Mouse (Mus musculus) lung, embryonic 16.5 days (tissue): ENCODE measurements at regions not wholly inside any gene's neighbourhood (a gene's known extent, or its start where the extent isn't known, plus 50 kb on each side); places are given as distances from the start of the nearest gene placed in this dataset.

Experiments used
- ATAC-seq: fragments of 200-750 bp; cut with Nextera tagmentation; 2 replicates; pipeline ENCODE4 v1.8.0; 2017; ENCODE audit warnings: low read depth, mild to moderate bottlenecking, moderate library complexity
- H3K27ac ChIP-seq: fragments of 300-500 bp; sonication (generic); 2 replicates; pipeline ENCODE4 v1.5.1; 2014; ENCODE audit warnings: mild to moderate bottlenecking, control low read depth, low read length
- H3K27me3 ChIP-seq: fragments of 300-500 bp; sonication (generic); 2 replicates; pipeline ENCODE4 v1.6.1; 2014; ENCODE audit warnings: low read depth, low read length, mixed read lengths; ENCODE audit not compliant: control insufficient read depth, insufficient read depth
- H3K36me3 ChIP-seq: fragments of 300-500 bp; sonication (generic); 2 replicates; pipeline ENCODE4 v1.6.1; 2014; ENCODE audit warnings: low read length; ENCODE audit not compliant: control insufficient read depth, insufficient read depth
- H3K4me1 ChIP-seq: fragments of 300-500 bp; sonication (generic); replicated peaks from 2 replicates; pipeline ENCODE4 v1.6.1; 2014; ENCODE audit warnings: low read length, mixed read lengths; ENCODE audit not compliant: control insufficient read depth, insufficient read depth
- H3K4me2 ChIP-seq: fragments of 300-500 bp; sonication (generic); 2 replicates; pipeline ENCODE4 v1.6.1; 2014; ENCODE audit warnings: low read depth, low read length, control low read depth
- H3K4me3 ChIP-seq: fragments of 300-500 bp; sonication (generic); 2 replicates; pipeline ENCODE4 v1.5.1; 2014; ENCODE audit warnings: mild to moderate bottlenecking, low read length, control low read depth
- H3K9ac ChIP-seq: fragments of 300-500 bp; sonication (generic); 2 replicates; pipeline ENCODE4 v1.6.1; 2014; ENCODE audit warnings: low read length, control low read depth
- H3K9me3 ChIP-seq: fragments of 300-500 bp; sonication (generic); 2 replicates; pipeline ENCODE4 v1.6.1; 2016; ENCODE audit warnings: low read length; ENCODE audit not compliant: control insufficient read depth
- WGBS: fragments of 180-500 bp; shearing (Covaris S2); extraction: QIAGEN DNeasy Blood & Tissue Kit; methylation state at CpG from one replicate; pipeline ENCODE4 v1.1.7; 2014; 5-methylcytosine and 5-hydroxymethylcytosine counted together

- 47% methylated on average over 8 of the region's 8 CpGs for WGBS
- ATAC-seq, result peak; percentile 92
- Histone ChIP-seq H3K4me1 (no peaks in the 10 kb centered on the region), H3K27ac (peak overlapping the region; percentile 21; the same call in 1 of the 2 replicates), H3K9me3 (no peaks in the 10 kb centered on the region), H3K4me2 (no peak overlapping the region), H3K4me3 (no peak overlapping the region), H3K9ac (no peak overlapping the region), H3K27me3 (no peaks in the 10 kb centered on the region), H3K36me3 (no peaks in the 10 kb centered on the region)
These were observed 400.1 kb upstream of the Intu start for GRCm38 (mm10) chr3:40130858-40131584.

GRCm38 (mm10) chr3:40138671-40139070, 392.4 kb upstream of the Intu start:
- Histone ChIP-seq H3K4me1 (no peaks in the 10 kb centered on the region), H3K4me2 (no peak overlapping the region), H3K9ac (no peak overlapping the region), H3K9me3 (no peaks in the 10 kb centered on the region), H3K27me3 (no peaks in the 10 kb centered on the region), H3K4me3 (no peak overlapping the region), H3K27ac (no peak overlapping the region), H3K36me3 (no peaks in the 10 kb centered on the region)
- WGBS, result 53% methylated on average over 5 of the region's 5 CpGs
- ATAC-seq, result no peak

- 87% methylated on average over 5 of the region's 5 CpGs for WGBS
- Histone ChIP-seq H3K4me1 (no peaks in the 10 kb centered on the region), H3K36me3 (no peaks in the 10 kb centered on the region)
These were observed 388.9 kb upstream of the Intu start for GRCm38 (mm10) chr3:40142229-40142628.

GRCm38 (mm10) chr3:40158631-40159030, 372.5 kb upstream of the Intu start:
- H3K27me3 ChIP-seq, result no peaks in the 10 kb centered on the region
- no peak for ATAC-seq
- WGBS, result 71% methylated on average over 6 of the region's 6 CpGs

More at GRCm38 (mm10) chr3:40142229-40142628, 388.9 kb upstream of the Intu start:
- Histone ChIP-seq H3K9me3 (no peaks in the 10 kb centered on the region), H3K27ac (no peak overlapping the region), H3K4me3 (no peak overlapping the region), H3K27me3 (no peaks in the 10 kb centered on the region), H3K4me2 (no peak overlapping the region), H3K9ac (no peak overlapping the region)
- ATAC-seq, result no peak

GRCm38 (mm10) chr3:40159591-40160145, 371.4 kb upstream of the Intu start:
- peak; percentile 66; the same call in 1 of the 2 replicates for ATAC-seq
- Histone ChIP-seq H3K27ac (no peak overlapping the region; the same call in 1 of the 2 replicates), H3K36me3 (no peaks in the 10 kb centered on the region), H3K9me3 (no peaks in the 10 kb centered on the region), H3K4me2 (no peak overlapping the region), H3K27me3 (no peaks in the 10 kb centered on the region), H3K4me3 (no peak overlapping the region), H3K9ac (no peak overlapping the region), H3K4me1 (no peaks in the 10 kb centered on the region)
- WGBS, result 39% methylated on average over 9 of the region's 9 CpGs

More at GRCm38 (mm10) chr3:40158631-40159030, 372.5 kb upstream of the Intu start:
- H3K4me1 ChIP-seq, result no peaks in the 10 kb centered on the region
- no peak overlapping the region for H3K4me2 ChIP-seq
- no peak overlapping the region for H3K9ac ChIP-seq
- H3K9me3 ChIP-seq, result no peaks in the 10 kb centered on the region
- H3K27ac ChIP-seq, result no peak overlapping the region
- H3K4me3 ChIP-seq, result no peak overlapping the region
- H3K36me3 ChIP-seq, result no peaks in the 10 kb centered on the region

- WGBS, result 78% methylated on average over 1 of the region's 1 CpGs
- Histone ChIP-seq H3K36me3 (no peaks in the 10 kb centered on the region), H3K27me3 (no peaks in the 10 kb centered on the region), H3K27ac (no peak overlapping the region), H3K9ac (no peak overlapping the region), H3K4me2 (no peak overlapping the region), H3K4me1 (no peaks in the 10 kb centered on the region), H3K9me3 (no peaks in the 10 kb centered on the region), H3K4me3 (no peak overlapping the region)
- no peak for ATAC-seq
These were observed 366.9 kb upstream of the Intu start for GRCm38 (mm10) chr3:40164181-40164580.

GRCm38 (mm10) chr3:40167970-40168626, 363.0 kb upstream of the Intu start:
- Histone ChIP-seq H3K4me3 (no peak overlapping the region), H3K27ac (no peak overlapping the region), H3K9ac (no peak overlapping the region), H3K36me3 (no peaks in the 10 kb centered on the region), H3K4me2 (no peak overlapping the region), H3K27me3 (no peaks in the 10 kb centered on the region), H3K9me3 (no peaks in the 10 kb centered on the region), H3K4me1 (no peaks in the 10 kb centered on the region)
- ATAC-seq, result no peak
- 70% methylated on average over 12 of the region's 12 CpGs for WGBS

GRCm38 (mm10) chr3:40169590-40169989, 361.5 kb upstream of the Intu start:
- no peaks in the 10 kb centered on the region for H3K9me3 ChIP-seq
- ATAC-seq, result no peak
- H3K36me3 ChIP-seq, result no peaks in the 10 kb centered on the region
- no peak overlapping the region for H3K4me2 ChIP-seq
- no peaks in the 10 kb centered on the region for H3K27me3 ChIP-seq
- H3K27ac ChIP-seq, result no peak overlapping the region
- no peak overlapping the region for H3K4me3 ChIP-seq
- H3K9ac ChIP-seq, result no peak overlapping the region
- WGBS, result 82% methylated on average over 2 of the region's 2 CpGs
- H3K4me1 ChIP-seq, result no peaks in the 10 kb centered on the region

- no peaks in the 10 kb centered on the region for H3K27me3 ChIP-seq
- no peak overlapping the region for H3K4me3 ChIP-seq
- H3K27ac ChIP-seq, result no peak overlapping the region
- H3K4me1 ChIP-seq, result no peaks in the 10 kb centered on the region
- H3K4me2 ChIP-seq, result no peak overlapping the region
- 66% methylated on average over 3 of the region's 3 CpGs for WGBS
- H3K36me3 ChIP-seq, result no peaks in the 10 kb centered on the region
- no peak overlapping the region for H3K9ac ChIP-seq
- ATAC-seq, result no peak
- no peaks in the 10 kb centered on the region for H3K9me3 ChIP-seq
These were observed 351.3 kb upstream of the Intu start for GRCm38 (mm10) chr3:40179726-40180317.
